Mouse (Mus musculus) frontal cortex, postnatal 10 days (tissue): Measurements from ENCODE around the gene Retreg1.

Experiments used
- DNase-seq, 2 experiments: peaks; one replicate each; pipeline ENCODE4 v3.0.0; 2022; ENCODE audit warnings: low spot score in 2 of 2, mixed read lengths in 1 of 2

Retreg1 gene

GRCm38 (mm10) chr15:25919995-25920394, 77.0 kb downstream of the Retreg1 start:
- DNase-seq, result no peak

- DNase-seq, result no peak
Observed at GRCm38 (mm10) chr15:25920886-25921285, 77.9 kb downstream of the Retreg1 start.

GRCm38 (mm10) chr15:25922007-25922406, 79.0 kb downstream of the Retreg1 start:
- no peak for DNase-seq

DNA sequence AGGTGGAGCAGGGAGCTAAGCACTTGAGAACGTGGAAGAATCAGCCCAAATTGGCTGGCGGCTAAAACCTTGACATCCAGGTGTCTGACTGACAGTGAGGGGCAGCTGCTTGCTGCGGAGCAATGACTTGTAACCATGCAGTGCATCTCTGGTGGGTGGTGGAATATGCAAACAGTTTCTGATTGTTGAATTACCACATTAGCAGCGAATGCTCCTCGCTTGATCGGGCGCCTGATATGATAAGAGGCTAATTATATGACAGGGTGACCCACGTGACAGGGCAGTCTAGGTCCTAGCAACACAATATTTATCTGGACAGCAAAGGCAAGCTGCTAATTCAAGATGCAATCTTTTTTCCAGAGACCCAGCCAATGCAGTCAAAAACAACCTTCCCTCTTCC, 80.9 kb downstream of the Retreg1 start:
- no peak for DNase-seq

DNA sequence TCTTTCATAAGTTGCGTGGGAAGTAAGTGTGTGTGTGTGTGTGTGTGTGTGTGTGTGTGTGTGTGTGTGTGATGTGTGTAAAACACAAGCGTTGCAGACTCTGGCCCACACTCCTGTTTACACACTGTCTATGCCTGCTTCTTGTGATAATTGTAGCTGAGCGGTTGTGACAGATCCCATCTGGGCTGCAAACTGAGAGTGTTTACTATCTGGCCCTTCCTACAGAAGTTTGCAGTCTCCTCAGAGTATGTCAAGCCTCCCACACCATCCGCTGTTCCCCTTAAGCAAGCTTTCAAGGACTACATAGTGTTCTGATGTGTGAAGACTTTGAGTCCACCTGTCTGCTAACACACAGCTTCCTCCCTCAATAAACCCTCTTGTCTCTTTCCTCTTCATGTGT, 83.2 kb downstream of the Retreg1 start:
- DNase-seq, result peak in 1 of 2 experiments; percentile 40

GRCm38 (mm10) chr15:25927106-25927505, 84.1 kb downstream of the Retreg1 start:
- no peak for DNase-seq

GRCm38 (mm10) chr15:25928001-25928400, 85.0 kb downstream of the Retreg1 start:
- no peak for DNase-seq

- DNase-seq, result no peak
Observed at GRCm38 (mm10) chr15:25928831-25929230, 85.9 kb downstream of the Retreg1 start.

GRCm38 (mm10) chr15:25929518-25929917, 86.5 kb downstream of the Retreg1 start:
- DNase-seq, result no peak

GRCm38 (mm10) chr15:25929936-25930335, 87.0 kb downstream of the Retreg1 start:
- DNase-seq, result no peak

DNA sequence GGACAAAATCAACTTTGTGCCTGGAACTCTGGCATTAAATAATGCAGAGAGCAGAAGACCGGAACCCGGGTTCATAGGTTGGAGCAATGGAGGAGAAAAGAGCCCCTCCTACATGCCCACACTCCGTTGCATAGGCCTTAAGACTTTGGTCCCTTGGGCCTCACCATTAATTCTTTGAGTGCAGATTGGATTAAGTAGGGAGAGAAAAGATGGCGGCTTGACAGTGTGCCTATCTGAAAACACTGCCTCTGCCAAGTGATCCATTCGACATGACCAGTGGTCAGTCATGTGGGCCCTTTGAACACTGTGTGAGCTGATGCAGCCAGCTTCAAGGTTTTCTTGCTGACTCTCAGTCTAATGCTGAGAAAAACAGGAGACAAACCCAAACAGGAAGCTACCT, 87.7 kb downstream of the Retreg1 start:
- no peak for DNase-seq

GRCm38 (mm10) chr15:25932497-25932896, 89.5 kb downstream of the Retreg1 start:
- DNase-seq, result no peak

DNA sequence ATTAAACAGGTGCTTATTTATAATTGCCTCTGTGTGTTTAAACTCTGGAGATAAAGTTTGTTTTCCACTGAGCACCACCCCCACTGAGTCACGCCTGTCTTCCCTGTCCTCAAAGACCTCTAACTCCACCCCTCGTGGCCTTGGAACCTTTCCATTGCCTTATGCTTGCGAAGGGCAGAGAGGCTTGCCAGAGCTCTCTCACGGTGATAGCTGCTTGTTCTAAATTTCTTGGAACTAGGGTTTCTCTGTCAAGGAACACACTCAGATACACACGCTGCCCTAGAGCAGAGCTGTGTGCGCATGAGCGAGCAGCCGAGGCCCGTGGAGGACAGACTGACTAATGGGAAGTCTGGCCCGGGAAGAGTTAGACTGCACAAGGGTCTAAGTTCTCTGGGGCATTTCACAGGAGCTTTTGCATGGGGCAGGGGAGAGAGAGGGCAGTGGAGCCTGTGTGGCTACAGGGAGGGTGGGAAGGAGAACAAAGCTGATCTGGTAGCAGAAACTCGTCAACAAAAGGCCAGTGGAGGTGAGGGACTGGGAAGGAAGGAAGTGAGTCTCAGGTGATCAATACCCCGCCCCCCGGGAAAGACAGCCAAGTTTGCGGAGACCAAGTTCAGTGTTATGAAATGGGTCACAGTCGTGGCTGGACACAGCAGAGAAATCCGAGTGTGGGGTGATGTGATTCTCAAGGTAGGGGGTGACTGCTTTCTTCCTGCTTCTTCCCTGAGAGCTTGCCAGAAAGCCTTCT, 90.1 kb downstream of the Retreg1 start:
- no peak for DNase-seq

GRCm38 (mm10) chr15:25933685-25934108, 90.7 kb downstream of the Retreg1 start:
- DNase-seq, result no peak

- no peak for DNase-seq
Observed at GRCm38 (mm10) chr15:25934411-25934810, 91.4 kb downstream of the Retreg1 start.

- DNase-seq, result no peak
Observed at GRCm38 (mm10) chr15:25938496-25938895, 95.5 kb downstream of the Retreg1 start.

DNA sequence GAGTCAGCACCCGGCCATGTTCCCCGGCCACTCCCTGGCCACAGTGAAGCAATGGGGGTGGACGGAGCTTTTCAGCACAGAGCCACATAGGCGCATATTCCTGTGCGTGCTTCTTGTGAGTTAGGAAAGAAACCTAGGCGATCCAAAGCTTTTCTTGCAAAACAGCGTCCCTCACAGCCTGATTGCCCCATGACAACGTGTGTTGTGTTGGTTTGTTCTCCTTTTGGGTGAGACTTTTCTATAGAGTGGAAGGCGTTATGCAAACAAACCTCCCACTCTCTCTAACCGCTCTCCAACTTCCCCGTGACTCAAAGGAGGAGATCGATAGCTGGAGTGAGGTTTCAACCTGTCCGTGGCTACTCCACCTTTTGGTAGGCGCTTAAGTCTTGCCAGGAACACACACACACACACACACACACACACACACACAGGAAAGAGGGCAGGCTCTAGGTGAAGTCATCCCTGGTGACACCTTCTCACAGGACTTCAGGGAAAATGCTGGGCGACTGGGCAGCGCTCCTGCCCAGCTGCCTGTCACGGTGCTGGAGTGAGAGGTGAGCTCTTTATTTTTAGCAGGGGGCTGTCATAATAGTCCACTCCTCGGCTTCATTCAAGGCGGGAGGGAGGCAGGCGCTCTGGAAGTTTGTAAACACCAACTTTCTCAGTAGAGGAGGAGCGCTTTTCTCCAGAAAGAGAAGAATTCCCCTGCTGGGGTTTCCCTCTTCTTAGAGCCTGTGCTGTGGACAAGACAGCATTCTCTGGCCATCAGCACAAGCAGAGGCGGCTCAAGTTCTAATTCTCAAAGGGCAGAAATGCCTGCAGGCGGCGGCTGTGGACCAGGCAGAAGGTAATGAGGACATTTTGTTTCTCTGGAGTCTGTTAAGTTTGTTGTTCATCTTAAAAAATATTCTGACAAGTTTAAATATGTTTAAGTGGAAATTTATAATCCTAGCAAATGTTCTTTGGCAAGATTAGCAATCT, 97.7 kb downstream of the Retreg1 start:
- no peak for DNase-seq

- DNase-seq, result no peak
Observed at GRCm38 (mm10) chr15:25941514-25941913, 98.5 kb downstream of the Retreg1 start.

DNA sequence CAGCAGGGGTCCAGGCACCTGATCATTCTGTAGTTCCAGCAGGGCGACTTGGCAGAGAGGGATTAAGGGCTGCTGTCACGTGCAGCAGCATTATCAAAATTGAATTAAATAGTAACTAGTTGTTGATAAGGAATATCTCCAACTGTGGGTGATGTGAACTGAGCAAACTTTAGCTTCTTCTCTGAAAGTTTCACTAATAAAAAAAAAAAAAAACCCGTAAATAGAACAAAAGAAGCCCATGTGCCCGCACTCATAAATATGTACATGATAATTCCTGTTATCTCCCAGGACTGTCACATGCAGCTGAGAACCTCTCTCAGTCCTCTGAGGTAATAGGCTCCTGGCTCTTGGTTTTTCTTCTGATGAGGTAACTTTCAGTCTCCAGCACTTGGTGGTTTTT, 99.4 kb downstream of the Retreg1 start:
- no peak for DNase-seq

- DNase-seq, result no peak
Observed at GRCm38 (mm10) chr15:25943386-25944137, 100.6 kb downstream of the Retreg1 start.

DNA sequence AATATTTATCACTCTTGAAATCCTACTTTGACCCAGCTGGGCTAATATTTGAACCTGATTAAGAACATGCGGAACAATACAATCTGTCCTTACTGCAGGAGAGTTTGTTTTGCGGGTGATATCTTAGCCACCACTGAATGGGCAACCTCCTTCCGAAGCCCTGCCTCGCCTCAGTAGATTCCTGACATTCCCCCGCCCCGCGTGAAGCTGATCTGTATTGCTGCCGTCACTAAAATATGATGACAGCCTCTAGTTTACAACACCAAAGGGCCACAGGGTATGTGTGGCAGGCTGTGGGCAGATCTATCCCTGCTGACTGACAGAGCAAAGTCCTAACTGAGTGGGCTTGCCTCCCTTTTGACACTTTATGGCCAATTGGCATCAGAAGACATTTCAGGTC, 102.2 kb downstream of the Retreg1 start:
- no peak for DNase-seq

GRCm38 (mm10) chr15:25946482-25946881, 103.5 kb downstream of the Retreg1 start:
- DNase-seq, result no peak
